Mouse (Mus musculus): ENCODE results near the gene Ccnt1.

DNA sequence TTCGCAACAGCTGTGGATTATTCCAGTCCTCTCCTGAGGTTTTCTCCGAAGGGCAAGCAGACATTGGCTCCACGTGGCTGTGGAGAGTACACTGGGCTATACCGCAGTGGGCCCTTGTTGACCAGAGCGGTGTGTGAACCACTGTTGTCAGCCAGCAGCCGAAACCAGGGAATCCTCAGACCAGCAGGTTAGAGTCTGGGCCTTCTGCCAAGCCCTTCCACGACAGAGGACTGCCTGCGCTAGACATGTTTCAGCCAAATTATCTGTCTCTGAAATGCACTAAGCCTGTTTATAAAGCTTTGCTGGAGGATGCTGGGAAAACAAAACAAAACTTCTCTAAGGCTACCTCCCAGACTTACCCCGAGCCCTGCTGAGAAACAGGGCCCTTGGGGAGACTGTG lies 43.8 kb upstream of the Ccnt1 start:
- no peak for TF ChIP-seq CTCF (IDR thresholded peaks at IDR 0.05; ENCODE audit: borderline replicate concordance, control insufficient read depth, extremely low read depth, insufficient read depth, low read length, poor library complexity)
- no peak for TF ChIP-seq POLR2A (IDR thresholded peaks at IDR 0.05; ENCODE audit: control insufficient read depth, extremely low read depth, insufficient read depth, low read length, poor library complexity)
